Mouse (Mus musculus): ENCODE data around the gene Epha2. TPM values are rescaled to one million over a fixed set of nuclear protein-coding genes. Genes with fewer than 3 reads are reported as not detected.

Epha2 gene
- polyA plus RNA-seq, 1 experiment from 2014 or later, result 2.6 TPM

DNA sequence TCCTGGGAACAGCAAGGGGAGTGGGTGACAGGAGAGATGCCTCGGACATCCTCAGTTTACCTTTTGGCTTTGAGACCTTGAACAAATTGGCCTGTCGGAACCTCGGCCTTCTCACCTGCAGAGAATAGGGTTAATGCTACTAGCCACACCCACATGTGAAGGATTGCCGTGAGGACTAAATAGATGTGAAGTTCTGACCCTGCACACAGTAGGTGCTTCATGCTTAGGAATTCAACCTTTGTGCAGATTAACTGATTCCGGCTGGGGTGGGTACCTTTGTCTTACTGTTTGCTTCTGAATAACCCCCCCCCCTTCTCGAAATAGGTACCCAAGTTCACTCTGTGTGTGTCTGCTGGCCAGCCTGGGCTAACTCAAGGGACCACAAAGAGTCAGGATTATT lies 13.7 kb downstream of the Epha2 start:
- Histone ChIP-seq H3K4me1 (peaks cover 44% of the 10 kb centered on the region), H3K9ac (no peak overlapping the region), H3K4me3 (no peak overlapping the region), H3K27me3 (no peaks in the 10 kb centered on the region), H3K4me2 (no peak overlapping the region), H3K27ac (no peak overlapping the region), H3K36me3 (peaks cover 9% of the 10 kb centered on the region; the same call in 1 of the 2 replicates), H3K9me3 (no peaks in the 10 kb centered on the region)
- WGBS, result 86% methylated on average over 6 of the region's 6 CpGs
- no peak for ATAC-seq (ENCODE audit: insufficient number of reproducible peaks, insufficient read depth, low FRiP score, low TSS enrichment, low read depth)

DNA sequence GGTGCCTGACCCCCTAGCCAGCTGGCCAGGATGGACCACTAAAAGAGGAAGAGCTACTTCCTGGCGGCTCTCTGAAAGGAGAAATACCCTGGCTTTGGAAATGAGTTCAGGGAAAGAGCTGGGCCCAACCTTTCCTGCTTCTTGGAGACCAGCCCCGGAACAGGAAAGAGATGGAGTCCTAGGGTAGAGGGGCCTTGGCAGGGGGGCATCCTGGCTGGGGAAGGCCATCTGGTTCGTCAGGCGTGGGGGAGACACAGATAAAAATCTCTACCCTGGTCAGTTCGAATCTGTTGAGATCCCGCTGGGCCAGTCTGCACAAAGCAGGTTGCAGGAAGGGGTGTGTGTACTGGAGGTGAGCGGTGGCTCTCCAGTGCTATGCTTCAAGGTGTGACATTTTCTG lies 15.0 kb downstream of the Epha2 start:
- Histone ChIP-seq H3K4me1 (peaks cover 31% of the 10 kb centered on the region), H3K4me3 (no peak overlapping the region), H3K4me2 (no peak overlapping the region), H3K9me3 (no peaks in the 10 kb centered on the region), H3K27me3 (no peaks in the 10 kb centered on the region), H3K9ac (0 out of 2 replicates have a peak overlapping the region, but pooled peaks have one; percentile 36), H3K27ac (no peak overlapping the region), H3K36me3 (peaks cover 13% of the 10 kb centered on the region; the same call in 1 of the 2 replicates)
- WGBS, result 67% methylated on average over 7 of the region's 7 CpGs
- no peak for ATAC-seq (ENCODE audit: insufficient number of reproducible peaks, insufficient read depth, low FRiP score, low TSS enrichment, low read depth)

DNA sequence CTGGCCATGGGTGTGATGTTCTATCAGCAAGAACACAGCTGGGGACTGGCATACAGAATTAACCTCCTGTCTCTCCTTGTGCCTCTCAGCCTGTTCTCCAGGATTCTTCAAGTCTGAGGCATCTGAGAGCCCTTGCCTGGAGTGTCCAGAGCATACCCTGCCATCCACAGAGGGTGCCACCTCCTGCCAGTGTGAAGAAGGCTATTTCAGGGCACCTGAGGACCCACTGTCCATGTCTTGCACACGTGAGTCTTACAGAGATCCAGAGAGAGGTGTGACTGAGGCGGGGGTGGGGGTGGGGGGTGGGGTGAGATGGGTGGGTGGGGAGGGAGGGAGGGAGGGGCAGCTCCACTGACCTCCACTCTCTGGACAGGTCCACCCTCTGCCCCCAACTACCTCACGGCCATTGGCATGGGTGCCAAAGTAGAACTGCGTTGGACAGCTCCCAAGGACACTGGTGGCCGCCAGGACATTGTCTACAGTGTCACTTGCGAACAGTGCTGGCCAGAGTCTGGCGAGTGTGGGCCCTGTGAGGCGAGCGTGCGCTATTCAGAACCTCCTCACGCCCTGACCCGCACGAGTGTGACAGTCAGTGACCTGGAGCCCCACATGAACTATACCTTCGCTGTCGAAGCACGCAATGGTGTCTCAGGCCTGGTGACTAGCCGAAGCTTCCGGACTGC lies 15.6 kb downstream of the Epha2 start:
- Histone ChIP-seq H3K4me1 (peaks cover 25% of the 10 kb centered on the region), H3K36me3 (peaks cover 16% of the 10 kb centered on the region), H3K4me3 (no peak overlapping the region), H3K4me2 (no peak overlapping the region), H3K9ac (no peak overlapping the region), H3K9me3 (no peaks in the 10 kb centered on the region), H3K27ac (no peak overlapping the region), H3K27me3 (no peaks in the 10 kb centered on the region)
- 86% methylated on average over 18 of the region's 18 CpGs for WGBS
- ATAC-seq (ENCODE audit: insufficient number of reproducible peaks, insufficient read depth, low FRiP score, low TSS enrichment, low read depth), result no peak

DNA sequence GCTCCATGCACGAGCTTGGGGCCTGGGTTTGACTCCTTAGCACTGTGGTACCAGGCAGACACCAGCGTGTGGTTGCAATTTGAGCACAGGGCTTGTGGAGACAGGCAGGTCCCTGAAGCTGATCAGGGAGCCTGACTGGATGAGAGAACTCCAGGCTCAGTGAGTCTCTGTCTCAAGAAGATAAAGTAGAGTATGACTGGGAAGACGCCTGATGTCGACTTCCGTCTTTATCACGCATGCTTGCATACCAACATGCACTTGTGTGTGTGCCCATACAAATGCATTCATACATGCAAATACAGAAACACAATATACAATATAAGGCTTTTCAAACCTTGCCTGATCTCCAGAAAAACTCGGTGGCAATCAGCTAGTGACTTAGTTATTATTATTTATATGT lies 16.9 kb downstream of the Epha2 start:
- H3K9me3 ChIP-seq, result no peaks in the 10 kb centered on the region
- peaks cover 28% of the 10 kb centered on the region for H3K36me3 ChIP-seq
- no peaks in the 10 kb centered on the region for H3K27me3 ChIP-seq
- no peak for ATAC-seq (ENCODE audit: insufficient number of reproducible peaks, insufficient read depth, low FRiP score, low TSS enrichment, low read depth)
- peaks cover 13% of the 10 kb centered on the region for H3K4me1 ChIP-seq
- H3K4me2 ChIP-seq, result no peak overlapping the region
- H3K4me3 ChIP-seq, result no peak overlapping the region
- H3K27ac ChIP-seq, result no peak overlapping the region
- no peak overlapping the region for H3K9ac ChIP-seq
- WGBS, result 73% methylated on average over 7 of the region's 7 CpGs

DNA sequence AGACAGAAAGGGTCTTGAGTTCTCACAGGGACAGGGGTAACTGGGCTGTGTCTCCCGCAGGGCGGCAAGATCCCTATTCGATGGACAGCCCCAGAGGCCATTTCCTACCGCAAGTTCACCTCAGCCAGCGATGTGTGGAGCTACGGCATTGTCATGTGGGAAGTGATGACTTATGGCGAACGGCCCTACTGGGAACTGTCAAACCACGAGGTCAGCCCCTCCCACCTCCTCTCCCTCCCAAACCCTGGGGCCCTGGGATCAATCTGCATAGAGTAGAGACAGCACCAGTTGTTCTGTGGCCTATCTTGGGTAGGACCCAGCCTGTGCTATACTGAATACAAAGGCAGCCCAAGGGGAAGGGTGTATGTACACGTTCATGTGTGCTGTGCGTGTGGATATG lies 21.5 kb downstream of the Epha2 start:
- Histone ChIP-seq H3K27me3 (no peaks in the 10 kb centered on the region), H3K9me3 (no peaks in the 10 kb centered on the region), H3K36me3 (peaks cover 36% of the 10 kb centered on the region), H3K4me3 (no peak overlapping the region), H3K4me1 (peaks cover 24% of the 10 kb centered on the region), H3K9ac (no peak overlapping the region), H3K4me2 (no peak overlapping the region), H3K27ac (no peak overlapping the region)
- ATAC-seq (ENCODE audit: insufficient number of reproducible peaks, insufficient read depth, low FRiP score, low TSS enrichment, low read depth), result no peak
- WGBS, result 76% methylated on average over 11 of the region's 11 CpGs

DNA sequence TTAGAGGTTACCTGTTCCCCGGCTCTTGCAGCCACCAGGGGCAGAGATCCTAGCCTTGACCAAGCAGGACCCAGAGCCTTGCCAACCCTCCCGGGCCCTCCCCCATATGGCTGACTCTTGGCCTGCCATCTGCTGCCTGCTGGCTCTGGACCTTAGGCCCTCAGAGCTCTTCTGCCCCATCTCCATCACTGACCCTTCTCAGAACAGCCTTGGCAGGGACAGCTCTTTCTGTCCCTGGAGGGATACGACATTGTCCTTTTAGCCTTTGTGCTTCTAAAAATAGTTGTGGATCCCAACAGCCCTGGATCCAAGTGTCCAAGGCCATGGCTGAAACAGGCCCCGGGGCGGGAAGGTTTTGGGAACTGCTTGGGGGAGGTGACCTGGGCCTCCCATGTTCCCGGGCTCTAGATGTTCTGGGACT lies 23.7 kb downstream of the Epha2 start:
- Histone ChIP-seq H3K4me1 (peaks cover 40% of the 10 kb centered on the region), H3K4me3 (no peak overlapping the region), H3K36me3 (peaks cover 28% of the 10 kb centered on the region), H3K27me3 (no peaks in the 10 kb centered on the region), H3K9me3 (no peaks in the 10 kb centered on the region), H3K9ac (no peak overlapping the region), H3K27ac (0 out of 2 replicates have a peak overlapping the region, but pooled peaks have one; percentile 11), H3K4me2 (no peak overlapping the region)
- ATAC-seq (ENCODE audit: insufficient number of reproducible peaks, insufficient read depth, low FRiP score, low TSS enrichment, low read depth), result no peak
- WGBS, result 92% methylated on average over 6 of the region's 6 CpGs

DNA sequence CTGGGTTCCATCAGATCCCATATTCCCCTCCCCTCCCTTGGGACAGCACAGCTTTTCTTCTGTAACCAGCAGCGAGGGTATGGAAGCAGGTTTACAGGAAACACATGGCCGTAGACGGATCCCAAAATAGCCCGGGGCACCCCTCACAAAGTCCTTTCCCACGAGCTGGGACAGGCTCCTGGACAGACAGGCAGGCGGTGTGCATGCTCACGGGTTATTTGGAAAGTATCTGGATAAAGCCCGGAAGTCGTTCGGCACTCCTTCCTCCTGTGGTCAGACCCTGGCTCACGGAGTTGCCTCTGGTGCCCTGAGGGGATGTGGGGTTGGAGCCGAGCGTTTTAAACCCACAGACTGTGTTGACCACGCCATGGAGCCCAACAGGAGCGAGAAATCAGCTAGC lies 24.6 kb downstream of the Epha2 start:
- Histone ChIP-seq H3K27me3 (no peaks in the 10 kb centered on the region), H3K9ac (no peak overlapping the region), H3K36me3 (peaks cover 28% of the 10 kb centered on the region), H3K27ac (peak overlapping the region; percentile 83), H3K4me1 (peaks cover 47% of the 10 kb centered on the region), H3K9me3 (no peaks in the 10 kb centered on the region), H3K4me3 (no peak overlapping the region), H3K4me2 (no peak overlapping the region)
- WGBS, result 15% methylated on average over 15 of the region's 15 CpGs
- no peak for ATAC-seq (ENCODE audit: insufficient number of reproducible peaks, insufficient read depth, low FRiP score, low TSS enrichment, low read depth)

DNA sequence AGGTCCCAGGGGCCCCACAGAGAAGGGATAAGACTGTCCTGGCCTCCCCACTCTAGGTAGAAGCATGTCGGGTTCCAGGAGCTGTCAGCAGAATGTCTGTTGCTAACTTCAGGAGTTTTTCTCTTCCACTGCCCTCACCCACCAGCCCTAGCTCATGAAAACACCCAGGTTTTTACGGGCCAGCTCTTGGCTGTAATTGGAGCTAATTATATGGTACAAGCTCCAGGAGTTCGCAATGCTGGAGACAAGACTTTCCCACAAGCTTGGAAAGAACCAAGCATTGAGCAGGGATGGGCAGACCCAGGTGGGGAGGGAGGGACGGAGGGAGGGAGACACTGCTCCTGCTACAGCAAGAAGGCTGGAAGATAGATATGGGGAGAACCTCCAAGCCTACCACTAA lies 26.0 kb downstream of the Epha2 start:
- H3K9ac ChIP-seq, result peak overlapping the region; percentile 21; the same call in 1 of the 2 replicates
- H3K27me3 ChIP-seq, result no peaks in the 10 kb centered on the region
- H3K4me1 ChIP-seq, result peaks cover 50% of the 10 kb centered on the region
- H3K4me3 ChIP-seq, result no peak overlapping the region
- peaks cover 16% of the 10 kb centered on the region; the same call in 1 of the 2 replicates for H3K36me3 ChIP-seq
- ATAC-seq (ENCODE audit: insufficient number of reproducible peaks, insufficient read depth, low FRiP score, low TSS enrichment, low read depth), result no peak
- no peak overlapping the region for H3K4me2 ChIP-seq
- peak overlapping the region; percentile 83 for H3K27ac ChIP-seq
- no peaks in the 10 kb centered on the region for H3K9me3 ChIP-seq
- 48% methylated on average over 4 of the region's 4 CpGs for WGBS

DNA sequence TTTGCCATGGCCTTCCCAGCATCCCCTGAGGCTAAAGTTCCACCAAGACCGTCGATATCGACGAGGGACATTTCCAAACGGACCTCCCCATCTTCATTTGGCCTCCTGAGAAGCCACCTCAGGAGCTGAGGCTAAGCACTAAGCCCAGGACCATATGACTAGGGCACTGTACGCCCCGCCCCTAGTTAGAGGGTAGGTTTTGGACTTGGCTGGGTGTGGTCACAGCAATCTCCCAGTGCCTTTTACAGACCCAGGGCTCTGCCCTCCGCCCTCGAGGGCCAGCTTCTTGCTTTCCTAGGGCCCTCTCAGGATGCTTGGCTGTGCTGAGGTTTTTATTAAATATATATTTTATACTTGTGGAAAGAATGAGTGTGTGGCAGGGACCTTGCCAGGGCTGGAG lies 27.7 kb downstream of the Epha2 start:
- H3K4me1 ChIP-seq, result peaks cover 62% of the 10 kb centered on the region
- H3K9me3 ChIP-seq, result no peaks in the 10 kb centered on the region
- no peak overlapping the region for H3K4me2 ChIP-seq
- no peak overlapping the region for H3K9ac ChIP-seq
- no peak for ATAC-seq (ENCODE audit: insufficient number of reproducible peaks, insufficient read depth, low FRiP score, low TSS enrichment, low read depth)
- WGBS, result 83% methylated on average over 9 of the region's 9 CpGs
- 0 out of 2 replicates have a peak, but pooled peaks cover 5% of the 10 kb centered on the region for H3K36me3 ChIP-seq
- H3K4me3 ChIP-seq, result no peak overlapping the region
- H3K27me3 ChIP-seq, result no peaks in the 10 kb centered on the region
- peak overlapping the region; percentile 29; the same call in 1 of the 2 replicates for H3K27ac ChIP-seq

DNA sequence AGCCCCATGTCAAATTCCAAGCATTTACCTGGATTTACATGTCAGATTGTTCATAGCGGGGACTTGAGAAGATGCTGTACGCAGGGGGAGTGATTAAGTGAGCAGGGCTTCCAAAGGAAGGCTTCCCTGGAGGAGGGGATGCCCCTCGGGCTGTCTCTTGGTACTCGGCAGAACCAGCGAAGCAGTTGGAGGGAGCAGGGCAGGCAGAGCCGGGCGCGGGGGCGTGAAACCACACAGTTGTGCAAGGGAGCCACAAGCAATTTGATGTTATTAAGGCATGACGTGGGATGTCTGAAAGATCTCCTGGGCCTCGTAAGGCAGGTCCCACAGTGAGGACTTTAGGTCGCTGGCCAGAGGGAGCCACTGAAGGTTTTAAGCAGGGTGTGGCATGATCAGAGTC lies 28.9 kb downstream of the Epha2 start:
- no peaks in the 10 kb centered on the region for H3K27me3 ChIP-seq
- ATAC-seq (ENCODE audit: insufficient number of reproducible peaks, insufficient read depth, low FRiP score, low TSS enrichment, low read depth), result peak; percentile 21; the same call in 1 of the 2 replicates
- no peak overlapping the region for H3K9ac ChIP-seq
- peak overlapping the region; percentile 39; the same call in 1 of the 2 replicates for H3K27ac ChIP-seq
- no peak overlapping the region for H3K4me3 ChIP-seq
- peaks cover 69% of the 10 kb centered on the region for H3K4me1 ChIP-seq
- H3K9me3 ChIP-seq, result no peaks in the 10 kb centered on the region
- no peaks in the 10 kb centered on the region for H3K36me3 ChIP-seq
- no peak overlapping the region for H3K4me2 ChIP-seq
- 35% methylated on average over 12 of the region's 12 CpGs for WGBS

DNA sequence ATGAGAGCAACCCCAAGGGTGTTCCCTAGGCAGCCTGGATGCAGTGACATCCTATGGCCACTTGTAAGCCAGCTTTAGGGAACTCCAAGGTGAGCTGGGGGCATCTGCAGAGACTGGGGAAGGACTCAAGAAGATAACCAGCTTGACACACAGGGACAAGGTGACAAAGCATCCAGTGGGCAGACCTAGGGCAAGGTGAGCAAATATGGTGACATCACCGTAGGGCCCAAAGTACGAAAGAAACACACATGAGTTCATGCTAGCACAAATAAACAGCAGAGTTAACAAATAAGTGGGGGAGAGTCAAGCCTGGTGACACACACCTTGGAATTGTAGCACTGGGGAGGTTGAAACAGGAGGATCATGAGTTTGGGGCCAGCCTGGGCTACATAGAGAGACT lies 30.4 kb downstream of the Epha2 start:
- Histone ChIP-seq H3K4me1 (peaks cover 70% of the 10 kb centered on the region), H3K27ac (no peak overlapping the region), H3K4me2 (no peak overlapping the region), H3K4me3 (no peak overlapping the region), H3K36me3 (no peaks in the 10 kb centered on the region), H3K9me3 (no peaks in the 10 kb centered on the region), H3K27me3 (no peaks in the 10 kb centered on the region), H3K9ac (no peak overlapping the region)
- WGBS, result 96% methylated on average over 2 of the region's 2 CpGs
- no peak for ATAC-seq (ENCODE audit: insufficient number of reproducible peaks, insufficient read depth, low FRiP score, low TSS enrichment, low read depth)

DNA sequence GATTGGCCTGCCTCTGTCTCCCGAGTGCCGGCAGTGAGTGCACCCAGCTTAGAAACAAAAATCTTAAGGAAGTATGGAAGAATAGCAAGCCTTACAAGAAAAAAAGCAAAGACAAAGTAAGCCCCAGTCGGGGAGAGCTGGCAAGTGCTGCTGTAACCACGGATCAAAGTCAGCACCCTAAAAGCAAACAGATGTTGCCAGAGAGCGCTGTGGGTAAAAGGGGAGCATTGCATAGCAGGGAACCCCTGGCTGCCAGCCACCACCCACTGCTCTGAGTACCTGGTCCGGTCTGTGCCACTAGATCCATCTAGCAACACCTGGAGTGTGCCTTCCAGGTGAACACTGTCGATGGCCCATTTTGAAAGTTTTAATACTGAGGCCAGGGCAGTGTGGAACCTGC lies 31.2 kb downstream of the Epha2 start:
- Histone ChIP-seq H3K4me2 (no peak overlapping the region), H3K9ac (no peak overlapping the region), H3K9me3 (no peaks in the 10 kb centered on the region), H3K4me1 (peaks cover 64% of the 10 kb centered on the region), H3K27me3 (no peaks in the 10 kb centered on the region), H3K4me3 (no peak overlapping the region), H3K27ac (no peak overlapping the region), H3K36me3 (no peaks in the 10 kb centered on the region)
- WGBS, result 42% methylated on average over 7 of the region's 7 CpGs
- ATAC-seq (ENCODE audit: insufficient number of reproducible peaks, insufficient read depth, low FRiP score, low TSS enrichment, low read depth), result no peak
